Mouse (Mus musculus): ENCODE results near the gene Lrrc8d. TPM values are rescaled to one million over a fixed set of nuclear protein-coding genes. Genes with fewer than 3 reads are reported as not detected.

Gene Lrrc8d
- polyA plus RNA-seq, 1 experiment from 2014 or later, result 8.3 TPM

GRCm38 (mm10) chr5:105757978-105758377 lies 58.2 kb downstream of the Lrrc8d start:
- H3K4me3 ChIP-seq (ENCODE audit: low read depth, low read length), result no peak overlapping the region
- ATAC-seq (replicated peaks; ENCODE audit: insufficient number of reproducible peaks, low FRiP score, low TSS enrichment), result no peak
- no peak overlapping the region for H3K27ac ChIP-seq (ENCODE audit: low read depth, low read length)
- H3K36me3 ChIP-seq (ENCODE audit: control insufficient read depth, insufficient read depth, low read length), result no peaks in the 10 kb centered on the region
- no peak overlapping the region for H3K9ac ChIP-seq (ENCODE audit: low read depth, low read length)
- no peak overlapping the region for H3K4me2 ChIP-seq
- H3K27me3 ChIP-seq (ENCODE audit: control insufficient read depth, insufficient read depth, low read length), result 0 out of 2 replicates have a peak, but pooled peaks cover 11% of the 10 kb centered on the region
- 75% methylated on average over 17 of the region's 17 CpGs for WGBS (ENCODE audit: insufficient replicate concordance)
- H3K9me3 ChIP-seq (replicated peaks; ENCODE audit: control insufficient read depth, low read length), result no peaks in the 10 kb centered on the region
- peaks cover 19% of the 10 kb centered on the region for H3K4me1 ChIP-seq (ENCODE audit: control insufficient read depth, insufficient read depth, low read length)

GRCm38 (mm10) chr5:105758866-105759265 lies 59.1 kb downstream of the Lrrc8d start:
- Histone ChIP-seq H3K9me3 (replicated peaks; ENCODE audit: control insufficient read depth, low read length) (no peaks in the 10 kb centered on the region), H3K4me3 (ENCODE audit: low read depth, low read length) (no peak overlapping the region), H3K27ac (ENCODE audit: low read depth, low read length) (no peak overlapping the region), H3K4me1 (ENCODE audit: control insufficient read depth, insufficient read depth, low read length) (peaks cover 19% of the 10 kb centered on the region), H3K27me3 (ENCODE audit: control insufficient read depth, insufficient read depth, low read length) (0 out of 2 replicates have a peak, but pooled peaks cover 11% of the 10 kb centered on the region), H3K4me2 (no peak overlapping the region), H3K36me3 (ENCODE audit: control insufficient read depth, insufficient read depth, low read length) (no peaks in the 10 kb centered on the region), H3K9ac (ENCODE audit: low read depth, low read length) (no peak overlapping the region)
- ATAC-seq (replicated peaks; ENCODE audit: insufficient number of reproducible peaks, low FRiP score, low TSS enrichment), result no peak
- 79% methylated on average over 9 of the region's 9 CpGs for WGBS (ENCODE audit: insufficient replicate concordance)

- Histone ChIP-seq H3K36me3 (ENCODE audit: control insufficient read depth, insufficient read depth, low read length) (no peaks in the 10 kb centered on the region), H3K9me3 (replicated peaks; ENCODE audit: control insufficient read depth, low read length) (no peaks in the 10 kb centered on the region), H3K27me3 (ENCODE audit: control insufficient read depth, insufficient read depth, low read length) (peaks cover 11% of the 10 kb centered on the region; the same call in 1 of the 2 replicates), H3K9ac (ENCODE audit: low read depth, low read length) (no peak overlapping the region), H3K4me2 (peak overlapping the region; percentile 20; the same call in 1 of the 2 replicates), H3K4me1 (ENCODE audit: control insufficient read depth, insufficient read depth, low read length) (peaks cover 8% of the 10 kb centered on the region), H3K27ac (ENCODE audit: low read depth, low read length) (no peak overlapping the region), H3K4me3 (ENCODE audit: low read depth, low read length) (no peak overlapping the region)
- no peak for ATAC-seq (replicated peaks; ENCODE audit: insufficient number of reproducible peaks, low FRiP score, low TSS enrichment)
- 24% methylated on average over 11 of the region's 11 CpGs for WGBS (ENCODE audit: insufficient replicate concordance)
Measured at GRCm38 (mm10) chr5:105761848-105762482, 62.2 kb downstream of the Lrrc8d start.

GRCm38 (mm10) chr5:105764369-105764768 lies 64.6 kb downstream of the Lrrc8d start:
- Histone ChIP-seq H3K9ac (ENCODE audit: low read depth, low read length) (no peak overlapping the region), H3K9me3 (replicated peaks; ENCODE audit: control insufficient read depth, low read length) (no peaks in the 10 kb centered on the region), H3K27ac (ENCODE audit: low read depth, low read length) (no peak overlapping the region), H3K4me1 (ENCODE audit: control insufficient read depth, insufficient read depth, low read length) (peaks cover 11% of the 10 kb centered on the region), H3K4me2 (no peak overlapping the region), H3K27me3 (ENCODE audit: control insufficient read depth, insufficient read depth, low read length) (peaks cover 4% of the 10 kb centered on the region; the same call in 1 of the 2 replicates), H3K4me3 (ENCODE audit: low read depth, low read length) (no peak overlapping the region), H3K36me3 (ENCODE audit: control insufficient read depth, insufficient read depth, low read length) (no peaks in the 10 kb centered on the region)
- WGBS (ENCODE audit: insufficient replicate concordance), result 90% methylated on average over 10 of the region's 10 CpGs
- ATAC-seq (replicated peaks; ENCODE audit: insufficient number of reproducible peaks, low FRiP score, low TSS enrichment), result no peak

- Histone ChIP-seq H3K36me3 (ENCODE audit: control insufficient read depth, insufficient read depth, low read length) (no peaks in the 10 kb centered on the region), H3K4me1 (ENCODE audit: control insufficient read depth, insufficient read depth, low read length) (peaks cover 11% of the 10 kb centered on the region), H3K9me3 (replicated peaks; ENCODE audit: control insufficient read depth, low read length) (no peaks in the 10 kb centered on the region), H3K4me2 (no peak overlapping the region), H3K27ac (ENCODE audit: low read depth, low read length) (no peak overlapping the region), H3K4me3 (ENCODE audit: low read depth, low read length) (no peak overlapping the region), H3K9ac (ENCODE audit: low read depth, low read length) (no peak overlapping the region), H3K27me3 (ENCODE audit: control insufficient read depth, insufficient read depth, low read length) (peaks cover 2% of the 10 kb centered on the region; the same call in 1 of the 2 replicates)
- ATAC-seq (replicated peaks; ENCODE audit: insufficient number of reproducible peaks, low FRiP score, low TSS enrichment), result no peak
- WGBS (ENCODE audit: insufficient replicate concordance), result 93% methylated on average over 5 of the region's 5 CpGs
Measured at GRCm38 (mm10) chr5:105765386-105765785, 65.6 kb downstream of the Lrrc8d start.

GRCm38 (mm10) chr5:105776368-105776767 lies 76.6 kb downstream of the Lrrc8d start:
- Histone ChIP-seq H3K4me3 (ENCODE audit: low read depth, low read length) (no peak overlapping the region), H3K27me3 (ENCODE audit: control insufficient read depth, insufficient read depth, low read length) (no peaks in the 10 kb centered on the region), H3K9me3 (replicated peaks; ENCODE audit: control insufficient read depth, low read length) (no peaks in the 10 kb centered on the region), H3K4me2 (no peak overlapping the region), H3K36me3 (ENCODE audit: control insufficient read depth, insufficient read depth, low read length) (no peaks in the 10 kb centered on the region), H3K4me1 (ENCODE audit: control insufficient read depth, insufficient read depth, low read length) (0 out of 2 replicates have a peak, but pooled peaks cover 4% of the 10 kb centered on the region), H3K27ac (ENCODE audit: low read depth, low read length) (no peak overlapping the region), H3K9ac (ENCODE audit: low read depth, low read length) (no peak overlapping the region)
- ATAC-seq (replicated peaks; ENCODE audit: insufficient number of reproducible peaks, low FRiP score, low TSS enrichment), result no peak
- WGBS (ENCODE audit: insufficient replicate concordance), result 65% methylated on average over 5 of the region's 5 CpGs

GRCm38 (mm10) chr5:105776978-105777593 lies 77.3 kb downstream of the Lrrc8d start:
- no peak overlapping the region for H3K4me2 ChIP-seq
- 58% methylated on average over 12 of the region's 12 CpGs for WGBS (ENCODE audit: insufficient replicate concordance)
- no peaks in the 10 kb centered on the region for H3K9me3 ChIP-seq (replicated peaks; ENCODE audit: control insufficient read depth, low read length)
- H3K4me3 ChIP-seq (ENCODE audit: low read depth, low read length), result no peak overlapping the region
- no peaks in the 10 kb centered on the region for H3K36me3 ChIP-seq (ENCODE audit: control insufficient read depth, insufficient read depth, low read length)
- ATAC-seq (replicated peaks; ENCODE audit: insufficient number of reproducible peaks, low FRiP score, low TSS enrichment), result no peak
- no peaks in the 10 kb centered on the region for H3K27me3 ChIP-seq (ENCODE audit: control insufficient read depth, insufficient read depth, low read length)
- no peak overlapping the region for H3K27ac ChIP-seq (ENCODE audit: low read depth, low read length)
- H3K9ac ChIP-seq (ENCODE audit: low read depth, low read length), result no peak overlapping the region
- 0 out of 2 replicates have a peak, but pooled peaks cover 4% of the 10 kb centered on the region for H3K4me1 ChIP-seq (ENCODE audit: control insufficient read depth, insufficient read depth, low read length)

GRCm38 (mm10) chr5:105777645-105778044 lies 77.9 kb downstream of the Lrrc8d start:
- Histone ChIP-seq H3K4me3 (ENCODE audit: low read depth, low read length) (no peak overlapping the region), H3K9ac (ENCODE audit: low read depth, low read length) (no peak overlapping the region)
- no peak for ATAC-seq (replicated peaks; ENCODE audit: insufficient number of reproducible peaks, low FRiP score, low TSS enrichment)

More at GRCm38 (mm10) chr5:105777645-105778044, 77.9 kb downstream of the Lrrc8d start:
- H3K27ac ChIP-seq (ENCODE audit: low read depth, low read length), result no peak overlapping the region
- WGBS (ENCODE audit: insufficient replicate concordance), result 69% methylated on average over 8 of the region's 8 CpGs
- H3K36me3 ChIP-seq (ENCODE audit: control insufficient read depth, insufficient read depth, low read length), result no peaks in the 10 kb centered on the region
- H3K9me3 ChIP-seq (replicated peaks; ENCODE audit: control insufficient read depth, low read length), result no peaks in the 10 kb centered on the region
- 0 out of 2 replicates have a peak, but pooled peaks cover 4% of the 10 kb centered on the region for H3K4me1 ChIP-seq (ENCODE audit: control insufficient read depth, insufficient read depth, low read length)
- H3K27me3 ChIP-seq (ENCODE audit: control insufficient read depth, insufficient read depth, low read length), result no peaks in the 10 kb centered on the region
- H3K4me2 ChIP-seq, result no peak overlapping the region
